Mouse (Mus musculus): ENCODE results near the gene Cd164.

The Cd164 gene

GRCm38 (mm10) chr10:41546396-41547165 lies 27.4 kb downstream of the Cd164 start:
- no peak for DNase-seq (ENCODE audit: low read depth)

- no peak for DNase-seq (ENCODE audit: low read depth)
Measured at GRCm38 (mm10) chr10:41550711-41551110, 31.5 kb downstream of the Cd164 start.

- DNase-seq (ENCODE audit: low read depth) = no peak
Measured at GRCm38 (mm10) chr10:41552319-41552718, 33.1 kb downstream of the Cd164 start.

- DNase-seq (ENCODE audit: low read depth) = no peak
Measured at GRCm38 (mm10) chr10:41552847-41553589, 33.8 kb downstream of the Cd164 start.

- DNase-seq (ENCODE audit: low read depth) = no peak
Measured at GRCm38 (mm10) chr10:41553711-41554110, 34.5 kb downstream of the Cd164 start.

- no peak for DNase-seq (ENCODE audit: low read depth)
Measured at GRCm38 (mm10) chr10:41555081-41555480, 35.9 kb downstream of the Cd164 start.

- no peak for DNase-seq (ENCODE audit: low read depth)
Measured at GRCm38 (mm10) chr10:41558401-41558800, 39.2 kb downstream of the Cd164 start.

GRCm38 (mm10) chr10:41561701-41562395 lies 42.6 kb downstream of the Cd164 start:
- no peak for DNase-seq (ENCODE audit: low read depth)

GRCm38 (mm10) chr10:41565141-41565540 lies 45.9 kb downstream of the Cd164 start:
- no peak for DNase-seq (ENCODE audit: low read depth)

- DNase-seq (ENCODE audit: low read depth) = no peak
Measured at GRCm38 (mm10) chr10:41568306-41568705, 49.1 kb downstream of the Cd164 start.

- DNase-seq (ENCODE audit: low read depth) = no peak
Measured at GRCm38 (mm10) chr10:41571065-41571464, 51.9 kb downstream of the Cd164 start.

GRCm38 (mm10) chr10:41572274-41572673 lies 53.1 kb downstream of the Cd164 start:
- no peak for DNase-seq (ENCODE audit: low read depth)

GRCm38 (mm10) chr10:41573190-41573589 lies 54.0 kb downstream of the Cd164 start:
- DNase-seq (ENCODE audit: low read depth) = no peak

GRCm38 (mm10) chr10:41575451-41576327 lies 56.5 kb downstream of the Cd164 start:
- DNase-seq (ENCODE audit: low read depth) = no peak

- DNase-seq (ENCODE audit: low read depth) = no peak
Measured at GRCm38 (mm10) chr10:41576328-41576833, 57.2 kb downstream of the Cd164 start.

- no peak for DNase-seq (ENCODE audit: low read depth)
Measured at GRCm38 (mm10) chr10:41578541-41578940, 59.3 kb downstream of the Cd164 start.

- DNase-seq (ENCODE audit: low read depth) = no peak
Measured at GRCm38 (mm10) chr10:41580441-41580840, 61.2 kb downstream of the Cd164 start.
